28 mouse cellular contexts compared by ENCODE assay signal in the genomic region with DNA sequence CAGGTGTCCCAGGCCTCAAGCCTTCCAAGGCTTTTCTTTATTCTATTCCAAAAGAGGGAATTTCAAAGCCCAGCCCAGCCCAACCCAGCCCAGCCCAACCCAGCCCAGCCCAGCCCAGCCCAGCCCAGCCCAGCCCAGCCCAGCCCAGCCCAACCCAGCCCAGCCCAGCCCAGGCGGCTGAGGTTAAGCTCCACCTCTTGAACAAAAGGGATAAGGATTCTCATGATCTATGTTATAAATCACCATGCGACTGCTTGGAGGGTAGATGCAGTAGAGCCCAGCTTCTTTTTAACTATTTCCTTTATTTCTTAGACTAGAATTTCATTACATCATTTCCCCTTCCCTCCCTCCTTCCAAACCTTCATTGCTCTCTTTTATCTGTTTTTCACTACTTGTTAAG. TPM values are rescaled to one million over a fixed set of nuclear protein-coding genes. Genes with fewer than 3 reads are reported as not detected.
DNase-seq lines count a peak whose midpoint lies in the region; ATAC-seq and TF ChIP-seq lines count a peak whose summit lies in the region.
"Had no signal": no experiment of that assay in that cellular context is flagged by ENCODE, and none has a peak within 500 bp of the region (broad histone marks: within the 10 kb centered on the region; RNA-seq: fewer than 3 reads in every experiment).

No protein-coding gene starts in this region.

- DNase-seq in MEL (ENCODE audit: low read depth, low spot score) (peak; percentile 54), liver (peak; percentile 42)
- no peak for DNase-seq in hindbrain, embryonic 14.5 days (ENCODE audit: low spot score)
- DNase-seq in urinary bladder, postnatal 36 days (ENCODE audit: low spot score in 2 of 2): no peak
- DNase-seq in adrenal gland, postnatal 10 days: no peak
- DNase-seq: adrenal gland, adult 2 months; cerebellum, adult 2 months; cerebellum, postnatal 25 days; gastrocnemius, postnatal 14 days; heart, postnatal 4 days; kidney, adult 18-20 months; kidney, postnatal 10 days; lung, postnatal 14 days; retina, postnatal 1 day; right cerebral cortex, postnatal 25 days; thymus, postnatal 25 days had no signal

- 38% methylated on average over 2 of the region's 2 CpGs for WGBS in intestine, embryonic 16.5 days
- WGBS in intestine, embryonic 15.5 days: 33% methylated on average over 2 of the region's 2 CpGs
- 31% methylated on average over 2 of the region's 2 CpGs for WGBS in liver, embryonic 16.5 days (ENCODE audit: insufficient replicate concordance)
- 42% methylated on average over 2 of the region's 2 CpGs for WGBS in hindbrain, embryonic 14.5 days

- H3K27me3 ChIP-seq in intestine, embryonic 16.5 days (replicated peaks; ENCODE audit: control insufficient read depth, insufficient read depth, low read length): no peaks in the 10 kb centered on the region
- no peaks in the 10 kb centered on the region for H3K27me3 ChIP-seq in intestine, embryonic 15.5 days (replicated peaks)
- no peaks in the 10 kb centered on the region for H3K27me3 ChIP-seq in MEL (ENCODE audit: control insufficient read depth in 1 of 2, insufficient read depth in 2 of 2, low read length in 2 of 2)
- 0 out of 2 replicates have a peak, but pooled peaks cover 4% of the 10 kb centered on the region for H3K27me3 ChIP-seq in liver, embryonic 16.5 days (ENCODE audit: control insufficient read depth, insufficient read depth, low read depth, low read length)
- H3K27me3 ChIP-seq in hindbrain, embryonic 14.5 days (ENCODE audit: control insufficient read depth, insufficient read depth, low read length): no peaks in the 10 kb centered on the region
- H3K27me3 ChIP-seq: forebrain, embryonic 15.5 days; neural tube, embryonic 13.5 days had no signal

- TF ChIP-seq EP300 in MEL (IDR thresholded peaks at IDR 0.05; ENCODE audit: low read depth in 1 of 2, low read length in 2 of 2): no peak

- ATAC-seq in intestine, embryonic 16.5 days: peak; percentile 68
- ATAC-seq in intestine, embryonic 15.5 days: no peak
- peak; percentile 74 for ATAC-seq in liver, embryonic 16.5 days (ENCODE audit: low read depth)
- no peak for ATAC-seq in hindbrain, embryonic 14.5 days (ENCODE audit: low FRiP score)
- ATAC-seq: forebrain, embryonic 15.5 days; hindbrain, embryonic 16.5 days; midbrain, embryonic 16.5 days had no signal

- no peak for TF ChIP-seq POLR2A in MEL (IDR thresholded peaks at IDR 0.05; ENCODE audit: control insufficient read depth in 1 of 2, insufficient read depth in 1 of 2, low read depth in 1 of 2, low read length in 2 of 2, poor library complexity in 1 of 2)

- H3K79me2 ChIP-seq in MEL (ENCODE audit: control insufficient read depth, insufficient read depth, low read length, poor library complexity): no peaks in the 10 kb centered on the region

- H3K36me3 ChIP-seq in intestine, embryonic 16.5 days (ENCODE audit: control insufficient read depth, insufficient read depth, low read length): no peaks in the 10 kb centered on the region
- H3K36me3 ChIP-seq in intestine, embryonic 15.5 days: no peaks in the 10 kb centered on the region
- H3K36me3 ChIP-seq in MEL (ENCODE audit: control insufficient read depth in 1 of 2, insufficient read depth in 2 of 2, low read length in 2 of 2): peaks cover 0 to 5% of the 10 kb centered on the region in 2 experiments; a peak in 1 of 4 replicates
- no peaks in the 10 kb centered on the region for H3K36me3 ChIP-seq in liver, embryonic 16.5 days (ENCODE audit: control insufficient read depth, insufficient read depth)
- no peaks in the 10 kb centered on the region for H3K36me3 ChIP-seq in hindbrain, embryonic 14.5 days (replicated peaks; ENCODE audit: control insufficient read depth, insufficient read depth)
- H3K36me3 ChIP-seq: forebrain, embryonic 15.5 days; limb, embryonic 10.5 days; neural tube, embryonic 13.5 days had no signal

- H3K4me2 ChIP-seq in intestine, embryonic 16.5 days (ENCODE audit: low read depth, low read length): no peak overlapping the region
- H3K4me2 ChIP-seq in intestine, embryonic 15.5 days (replicated peaks): no peak overlapping the region
- no peak overlapping the region for H3K4me2 ChIP-seq in liver, embryonic 16.5 days (ENCODE audit: low read depth, low read length)
- H3K4me2 ChIP-seq in hindbrain, embryonic 14.5 days (replicated peaks): no peak overlapping the region
- H3K4me2 ChIP-seq: forebrain, embryonic 15.5 days; neural tube, embryonic 13.5 days had no signal

- no peak overlapping the region for H3K9ac ChIP-seq in intestine, embryonic 16.5 days (ENCODE audit: low read depth, low read length)
- no peak overlapping the region for H3K9ac ChIP-seq in intestine, embryonic 15.5 days
- no peak overlapping the region for H3K9ac ChIP-seq in MEL (ENCODE audit: control insufficient read depth, low read depth, low read length, poor library complexity, severe bottlenecking)
- no peak overlapping the region for H3K9ac ChIP-seq in liver, embryonic 16.5 days (ENCODE audit: low read depth, low read length)
- H3K9ac ChIP-seq in hindbrain, embryonic 14.5 days: no peak overlapping the region
- H3K9ac ChIP-seq: forebrain, embryonic 15.5 days; neural tube, embryonic 13.5 days had no signal

- no peak for TF ChIP-seq CTCF in MEL (IDR thresholded peaks at IDR 0.05 in 2 of 3, conservative IDR thresholded peaks at IDR 0.05 in 1 of 3; ENCODE audit: control insufficient read depth in 1 of 3, insufficient read depth in 1 of 3, low read depth in 2 of 3, low read length in 3 of 3, poor library complexity in 1 of 3, severe bottlenecking in 1 of 3)

- no peak for TF ChIP-seq RAD21 in MEL (IDR thresholded peaks at IDR 0.05; ENCODE audit: low read depth, low read length)

- no peaks in the 10 kb centered on the region for H3K9me3 ChIP-seq in intestine, embryonic 16.5 days (ENCODE audit: control insufficient read depth, low read length)
- H3K9me3 ChIP-seq in intestine, embryonic 15.5 days: no peaks in the 10 kb centered on the region
- H3K9me3 ChIP-seq in MEL (replicated peaks; ENCODE audit: insufficient read depth, low read length): no peaks in the 10 kb centered on the region
- no peaks in the 10 kb centered on the region for H3K9me3 ChIP-seq in liver, embryonic 16.5 days (replicated peaks; ENCODE audit: control insufficient read depth, low read length)
- no peaks in the 10 kb centered on the region for H3K9me3 ChIP-seq in hindbrain, embryonic 14.5 days (ENCODE audit: control insufficient read depth, low read length)
- H3K9me3 ChIP-seq: forebrain, embryonic 15.5 days; limb, embryonic 10.5 days; megakaryocyte, embryonic 14.5 days; neural tube, embryonic 13.5 days had no signal

- H3K4me3 ChIP-seq in intestine, embryonic 16.5 days (ENCODE audit: low read length): no peak overlapping the region
- H3K4me3 ChIP-seq in intestine, embryonic 15.5 days (replicated peaks): no peak overlapping the region
- no peak overlapping the region for H3K4me3 ChIP-seq in MEL (ENCODE audit: control insufficient read depth in 1 of 2, insufficient read depth in 1 of 2, low read depth in 2 of 2, low read length in 2 of 2)
- no peak overlapping the region for H3K4me3 ChIP-seq in liver, embryonic 16.5 days (ENCODE audit: low read depth, low read length)
- no peak overlapping the region for H3K4me3 ChIP-seq in hindbrain, embryonic 14.5 days (replicated peaks; ENCODE audit: low read length)
- H3K4me3 ChIP-seq: forebrain, embryonic 15.5 days; limb, embryonic 10.5 days; megakaryocyte, embryonic 14.5 days; myocyte; neural tube, embryonic 13.5 days had no signal

- H3K4me1 ChIP-seq in intestine, embryonic 16.5 days (ENCODE audit: control insufficient read depth, insufficient read depth, low read length): no peaks in the 10 kb centered on the region
- no peaks in the 10 kb centered on the region for H3K4me1 ChIP-seq in intestine, embryonic 15.5 days (replicated peaks)
- H3K4me1 ChIP-seq in MEL (ENCODE audit: control insufficient read depth in 1 of 2, insufficient read depth in 2 of 2, low read length in 2 of 2): peaks cover 0 to 4% of the 10 kb centered on the region in 2 experiments; a peak in 1 of 4 replicates
- peaks cover 11% of the 10 kb centered on the region for H3K4me1 ChIP-seq in liver, embryonic 16.5 days (ENCODE audit: control insufficient read depth, low read depth, low read length)
- no peaks in the 10 kb centered on the region for H3K4me1 ChIP-seq in hindbrain, embryonic 14.5 days (replicated peaks; ENCODE audit: control insufficient read depth, insufficient read depth, low read length)
- H3K4me1 ChIP-seq: forebrain, embryonic 15.5 days; limb, embryonic 10.5 days; neural tube, embryonic 13.5 days had no signal

- H3K27ac ChIP-seq in intestine, embryonic 16.5 days (ENCODE audit: low read length): no peak overlapping the region
- no peak overlapping the region for H3K27ac ChIP-seq in intestine, embryonic 15.5 days
- no peak overlapping the region for H3K27ac ChIP-seq in MEL (ENCODE audit: control insufficient read depth, low read depth, low read length)
- H3K27ac ChIP-seq in liver, embryonic 16.5 days (ENCODE audit: low read length): no peak overlapping the region
- H3K27ac ChIP-seq in hindbrain, embryonic 14.5 days: no peak overlapping the region
- H3K27ac ChIP-seq: forebrain, embryonic 15.5 days; limb, embryonic 10.5 days; neural tube, embryonic 13.5 days had no signal

RNA-seq across cellular contexts. Expression of a gene that starts 5.4 kb away (rescaled TPM):
- 72.5 and 81.3 TPM in 2 replicates for polyA plus RNA-seq in intestine, embryonic 16.5 days (2015; fragmentation: Nextera tagmentation; extraction: Ambion mirVana)
- polyA plus RNA-seq in intestine, embryonic 15.5 days (2015; fragmentation: Nextera tagmentation; extraction: Ambion mirVana): 83.3 and 83.6 TPM in 2 replicates
- total RNA-seq in MEL (2012; rRNA removed): 43.8 and 46.8 TPM in 2 replicates
- 10 to 100 TPM; 74.8 to 89.0 TPM for polyA plus RNA-seq in MEL (2012; ENCODE audit: insufficient read depth in 1 of 2, insufficient read length in 2 of 2, low read depth in 1 of 2, low replicate concordance in 2 of 2, missing spikeins in 1 of 2)
- 68.7 and 69.4 TPM in 2 replicates for polyA plus RNA-seq in liver, embryonic 16.5 days (2015; fragmentation: Nextera tagmentation; extraction: Ambion mirVana)
- 102 and 106 TPM in 2 replicates for polyA plus RNA-seq in hindbrain, embryonic 14.5 days (2014; fragmentation: Nextera tagmentation; extraction: Ambion mirVana)
- 10 to 100 TPM; 55.1 to 62.2 TPM for total RNA-seq in adrenal gland, postnatal 10 days (2021)

RNA-seq across cellular contexts. Expression of a gene that starts 28.6 kb away (rescaled TPM):
- 381 and 448 TPM in 2 replicates for polyA plus RNA-seq in intestine, embryonic 16.5 days (2015; fragmentation: Nextera tagmentation; extraction: Ambion mirVana)
- polyA plus RNA-seq in intestine, embryonic 15.5 days (2015; fragmentation: Nextera tagmentation; extraction: Ambion mirVana): 247 and 298 TPM in 2 replicates
- 113 and 118 TPM in 2 replicates for total RNA-seq in MEL (2012; rRNA removed)
- polyA plus RNA-seq in MEL (2012; ENCODE audit: insufficient read depth in 1 of 2, insufficient read length in 2 of 2, low read depth in 1 of 2, low replicate concordance in 2 of 2, missing spikeins in 1 of 2): 10 to 100 TPM in 1 of 2 experiments, not detected in 1; 93.7 TPM
- 125 and 128 TPM in 2 replicates for polyA plus RNA-seq in liver, embryonic 16.5 days (2015; fragmentation: Nextera tagmentation; extraction: Ambion mirVana)
- 75.0 and 80.5 TPM in 2 replicates for polyA plus RNA-seq in hindbrain, embryonic 14.5 days (2014; fragmentation: Nextera tagmentation; extraction: Ambion mirVana)
- 100 to 1,000 TPM; 114 to 138 TPM for total RNA-seq in adrenal gland, postnatal 10 days (2021)

RNA-seq across cellular contexts. Expression of a gene that starts 40.3 kb away (rescaled TPM):
- polyA plus RNA-seq in intestine, embryonic 16.5 days (2015; fragmentation: Nextera tagmentation; extraction: Ambion mirVana): 1.1 and 1.4 TPM in 2 replicates
- polyA plus RNA-seq in intestine, embryonic 15.5 days (2015; fragmentation: Nextera tagmentation; extraction: Ambion mirVana): 1.1 and 1.4 TPM in 2 replicates
- 3.1 and 3.5 TPM in 2 replicates for total RNA-seq in MEL (2012; rRNA removed)
- polyA plus RNA-seq in MEL (2012; ENCODE audit: insufficient read depth in 1 of 2, insufficient read length in 2 of 2, low read depth in 1 of 2, low replicate concordance in 2 of 2, missing spikeins in 1 of 2): 1 to 10 TPM in 1 of 2 experiments, not detected in 1; 2.6 TPM
- polyA plus RNA-seq in liver, embryonic 16.5 days (2015; fragmentation: Nextera tagmentation; extraction: Ambion mirVana): 22.0 and 23.5 TPM in 2 replicates
- 0.82 and 0.93 TPM in 2 replicates for polyA plus RNA-seq in hindbrain, embryonic 14.5 days (2014; fragmentation: Nextera tagmentation; extraction: Ambion mirVana)
- 1 to 10 TPM; 1.0 to 1.3 TPM for total RNA-seq in adrenal gland, postnatal 10 days (2021)
- total RNA-seq: layer of hippocampus, adult 18-20 months; layer of hippocampus, postnatal 14 days had no signal
- polyA plus RNA-seq: myocyte had no signal

RNA-seq across cellular contexts. Expression of a gene that starts 53.7 kb away (rescaled TPM):
- 775 and 798 TPM in 2 replicates for polyA plus RNA-seq in intestine, embryonic 16.5 days (2015; fragmentation: Nextera tagmentation; extraction: Ambion mirVana)
- polyA plus RNA-seq in intestine, embryonic 15.5 days (2015; fragmentation: Nextera tagmentation; extraction: Ambion mirVana): 746 and 850 TPM in 2 replicates
- total RNA-seq in MEL (2012; rRNA removed): 521 and 561 TPM in 2 replicates
- 100 to 1,000 TPM in 1 of 2 experiments, not detected in 1; 225 TPM for polyA plus RNA-seq in MEL (2012; ENCODE audit: insufficient read depth in 1 of 2, insufficient read length in 2 of 2, low read depth in 1 of 2, low replicate concordance in 2 of 2, missing spikeins in 1 of 2)
- polyA plus RNA-seq in liver, embryonic 16.5 days (2015; fragmentation: Nextera tagmentation; extraction: Ambion mirVana): 366 and 385 TPM in 2 replicates
- 793 and 981 TPM in 2 replicates for polyA plus RNA-seq in hindbrain, embryonic 14.5 days (2014; fragmentation: Nextera tagmentation; extraction: Ambion mirVana)
- total RNA-seq in adrenal gland, postnatal 10 days (2021): 100 to 1,000 TPM; 569 to 676 TPM

Comparison
In these comparisons a context has a peak if more than half of its experiments do, and no peak if none do; other contexts are left out.
1. ATAC-seq: peak in intestine, embryonic 16.5 days (single experiment) and liver, embryonic 16.5 days (single experiment); none in intestine, embryonic 15.5 days (single experiment) and hindbrain, embryonic 14.5 days (single experiment).
2. DNase-seq: peak in MEL (single experiment) and liver (single experiment); none in hindbrain, embryonic 14.5 days (single experiment), urinary bladder, postnatal 36 days (0 of 2) and adrenal gland, postnatal 10 days (single experiment).